Mouse (Mus musculus) hindbrain, embryonic 12.5 days (tissue): ENCODE measurements around the gene Ubxn10. TPM values are rescaled to one million over a fixed set of nuclear protein-coding genes. Genes with fewer than 3 reads are reported as not detected.

Source experiments
- ATAC-seq: fragments of 200-750 bp; cut with Nextera tagmentation; 2 replicates; pipeline ENCODE4 v1.8.0; 2017; ENCODE audit warnings: moderate TSS enrichment; ENCODE audit not compliant: low FRiP score
- H3K27ac ChIP-seq: fragments of 300-500 bp; sonication (generic); 2 replicates; pipeline ENCODE4 v1.5.1; 2016; ENCODE audit warnings: mild to moderate bottlenecking
- H3K27me3 ChIP-seq: fragments of 300-500 bp; sonication (generic); 2 replicates; pipeline ENCODE4 v1.6.1; 2016; ENCODE audit warnings: mild to moderate bottlenecking
- H3K36me3 ChIP-seq: fragments of 300-500 bp; sonication (generic); 2 replicates; pipeline ENCODE4 v1.6.1; 2016; ENCODE audit warnings: mild to moderate bottlenecking
- H3K4me1 ChIP-seq: fragments of 300-500 bp; sonication (generic); 2 replicates; pipeline ENCODE4 v1.6.1; 2016
- H3K4me2 ChIP-seq: fragments of 300-500 bp; sonication (generic); replicated peaks from 2 replicates; pipeline ENCODE4 v1.6.1; 2016; ENCODE audit warnings: mild to moderate bottlenecking
- H3K4me3 ChIP-seq: fragments of 300-500 bp; sonication (generic); 2 replicates; pipeline ENCODE4 v1.5.1; 2016; ENCODE audit warnings: mild to moderate bottlenecking
- H3K9ac ChIP-seq: fragments of 300-500 bp; sonication (generic); 2 replicates; pipeline ENCODE4 v1.6.1; 2016; ENCODE audit warnings: mild to moderate bottlenecking, moderate library complexity
- H3K9me3 ChIP-seq: fragments of 300-500 bp; sonication (generic); replicated peaks from 2 replicates; pipeline ENCODE4 v1.6.1; 2016; ENCODE audit warnings: mild to moderate bottlenecking
- WGBS: fragments of 180-500 bp; shearing (Covaris S2); methylation state at CpG from one replicate; pipeline ENCODE4 v1.1.7; 2016; 5-methylcytosine and 5-hydroxymethylcytosine counted together
- polyA plus RNA-seq: library from polyadenylated mRNA; unstranded; fragments of >200 nt; fragmentation: Nextera tagmentation; extraction: Ambion mirVana; gene quantifications from 2 replicates; pipeline ENCODE4 v1.2.1, GENCODE M21; 2016

Gene Ubxn10
- polyA plus RNA-seq, 1 experiment from 2014 or later, result 3.8 TPM

- Histone ChIP-seq H3K27ac (0 out of 2 replicates have a peak overlapping the region, but pooled peaks have one; percentile 2), H3K4me3 (no peak overlapping the region), H3K9me3 (no peaks in the 10 kb centered on the region), H3K27me3 (no peaks in the 10 kb centered on the region), H3K4me1 (peaks cover 30% of the 10 kb centered on the region), H3K9ac (no peak overlapping the region), H3K36me3 (no peaks in the 10 kb centered on the region), H3K4me2 (peak overlapping the region; percentile 58; the same call in 1 of the 2 replicates)
- ATAC-seq, result no peak
- 79% methylated on average over 5 of the region's 5 CpGs for WGBS
These were observed 11.2 kb downstream of the Ubxn10 start for GRCm38 (mm10) chr4:138725751-138726150.

- Histone ChIP-seq H3K9me3 (no peaks in the 10 kb centered on the region), H3K27me3 (no peaks in the 10 kb centered on the region), H3K4me1 (peaks cover 30% of the 10 kb centered on the region), H3K4me3 (peak overlapping the region; percentile 32), H3K36me3 (no peaks in the 10 kb centered on the region), H3K4me2 (peak overlapping the region; percentile 58), H3K27ac (peak overlapping the region; percentile 8; the same call in 1 of the 2 replicates), H3K9ac (peak overlapping the region; percentile 50; the same call in 1 of the 2 replicates)
- ATAC-seq, result peak; percentile 79
- 9% methylated on average over 13 of the region's 13 CpGs for WGBS
These were observed 11.9 kb downstream of the Ubxn10 start for GRCm38 (mm10) chr4:138725127-138725461.

- H3K4me2 ChIP-seq, result peak within 1 kb of the TSS; percentile 58
- ATAC-seq, result no peak
- no peaks in the 10 kb centered on the region for H3K27me3 ChIP-seq
- peak within 1 kb of the TSS; percentile 8 for H3K27ac ChIP-seq
- WGBS, result 55% methylated on average over 18 of the region's 18 CpGs
- H3K4me1 ChIP-seq, result peaks cover 27% of the 10 kb centered on the region
- no peaks in the 10 kb centered on the region for H3K9me3 ChIP-seq
- H3K9ac ChIP-seq, result peak within 1 kb of the TSS; percentile 50; the same call in 1 of the 2 replicates
- H3K36me3 ChIP-seq, result no peaks in the 10 kb centered on the region
- peak within 1 kb of the TSS; percentile 32 for H3K4me3 ChIP-seq
These were observed 12.4 kb downstream of the Ubxn10 start, which contains the start of gene Pla2g2c for GRCm38 (mm10) chr4:138724354-138725126. Gene Pla2g2c (plus strand): TSS chr4:138724792.

GRCm38 (mm10) chr4:138723493-138724281, 13.3 kb downstream of the Ubxn10 start:
- Histone ChIP-seq H3K27me3 (no peaks in the 10 kb centered on the region), H3K4me3 (no peak overlapping the region), H3K36me3 (no peaks in the 10 kb centered on the region), H3K4me1 (peaks cover 23% of the 10 kb centered on the region), H3K9ac (no peak overlapping the region), H3K4me2 (no peak overlapping the region), H3K9me3 (no peaks in the 10 kb centered on the region), H3K27ac (no peak overlapping the region)
- no peak for ATAC-seq
- WGBS, result 68% methylated on average over 15 of the region's 15 CpGs

GRCm38 (mm10) chr4:138719264-138719596, 17.7 kb downstream of the Ubxn10 start:
- Histone ChIP-seq H3K4me2 (no peak overlapping the region), H3K4me1 (peaks cover 5% of the 10 kb centered on the region; the same call in 1 of the 2 replicates), H3K27ac (no peak overlapping the region), H3K36me3 (no peaks in the 10 kb centered on the region), H3K4me3 (no peak overlapping the region), H3K9me3 (no peaks in the 10 kb centered on the region), H3K27me3 (no peaks in the 10 kb centered on the region), H3K9ac (no peak overlapping the region)
- no peak for ATAC-seq
- 75% methylated on average over 5 of the region's 5 CpGs for WGBS

- 84% methylated on average over 5 of the region's 5 CpGs for WGBS
- H3K9me3 ChIP-seq, result no peaks in the 10 kb centered on the region
These were observed 18.2 kb downstream of the Ubxn10 start for GRCm38 (mm10) chr4:138718586-138719263.

GRCm38 (mm10) chr4:138716697-138717096, 20.3 kb downstream of the Ubxn10 start:
- Histone ChIP-seq H3K9ac (no peak overlapping the region), H3K4me1 (no peaks in the 10 kb centered on the region), H3K27me3 (no peaks in the 10 kb centered on the region), H3K27ac (no peak overlapping the region), H3K9me3 (no peaks in the 10 kb centered on the region), H3K4me3 (no peak overlapping the region), H3K36me3 (no peaks in the 10 kb centered on the region), H3K4me2 (no peak overlapping the region)
- 90% methylated on average over 9 of the region's 9 CpGs for WGBS
- ATAC-seq, result no peak

More at GRCm38 (mm10) chr4:138718586-138719263, 18.2 kb downstream of the Ubxn10 start:
- no peaks in the 10 kb centered on the region for H3K36me3 ChIP-seq
- H3K27me3 ChIP-seq, result no peaks in the 10 kb centered on the region
- no peak overlapping the region for H3K4me3 ChIP-seq
- no peak overlapping the region for H3K4me2 ChIP-seq
- peaks cover under 1% of the 10 kb centered on the region; the same call in 1 of the 2 replicates for H3K4me1 ChIP-seq
- no peak overlapping the region for H3K9ac ChIP-seq
- ATAC-seq, result no peak
- no peak overlapping the region for H3K27ac ChIP-seq

- Histone ChIP-seq H3K9ac (no peak overlapping the region), H3K36me3 (no peaks in the 10 kb centered on the region), H3K4me2 (no peak overlapping the region), H3K27ac (no peak overlapping the region), H3K9me3 (no peaks in the 10 kb centered on the region), H3K4me3 (no peak overlapping the region), H3K4me1 (peaks cover 7% of the 10 kb centered on the region; the same call in 1 of the 2 replicates), H3K27me3 (no peaks in the 10 kb centered on the region)
- WGBS, result 94% methylated on average over 1 of the region's 1 CpGs
- ATAC-seq, result no peak
These were observed 22.8 kb downstream of the Ubxn10 start for GRCm38 (mm10) chr4:138714186-138714585.

GRCm38 (mm10) chr4:138712621-138713020, 24.3 kb downstream of the Ubxn10 start:
- no peak for ATAC-seq
- peaks cover 7% of the 10 kb centered on the region; the same call in 1 of the 2 replicates for H3K4me1 ChIP-seq
- whole genome bisulfite sequencing, result 78% methylated on average over 8 of the region's 8 CpGs
- H3K36me3 ChIP-seq, result no peaks in the 10 kb centered on the region
- no peak overlapping the region for H3K4me2 ChIP-seq
- H3K9me3 ChIP-seq, result no peaks in the 10 kb centered on the region
- no peak overlapping the region for H3K9ac ChIP-seq
- no peak overlapping the region for H3K4me3 ChIP-seq
- H3K27ac ChIP-seq, result no peak overlapping the region
- H3K27me3 ChIP-seq, result no peaks in the 10 kb centered on the region

- 83% methylated on average over 11 of the region's 11 CpGs for WGBS
- no peak overlapping the region for H3K4me3 ChIP-seq
- no peak for ATAC-seq
- H3K36me3 ChIP-seq, result no peaks in the 10 kb centered on the region
- peaks cover 2% of the 10 kb centered on the region; the same call in 1 of the 2 replicates for H3K27me3 ChIP-seq
- H3K9me3 ChIP-seq, result no peaks in the 10 kb centered on the region
- no peak overlapping the region for H3K9ac ChIP-seq
- H3K4me2 ChIP-seq, result no peak overlapping the region
- H3K27ac ChIP-seq, result no peak overlapping the region
- peaks cover 7% of the 10 kb centered on the region; the same call in 1 of the 2 replicates for H3K4me1 ChIP-seq
These were observed 24.9 kb downstream of the Ubxn10 start for GRCm38 (mm10) chr4:138712096-138712495.

GRCm38 (mm10) chr4:138711051-138711820, 25.7 kb downstream of the Ubxn10 start:
- 73% methylated on average over 17 of the region's 17 CpGs for WGBS
- H3K27ac ChIP-seq, result no peak overlapping the region

More at GRCm38 (mm10) chr4:138711051-138711820, 25.7 kb downstream of the Ubxn10 start:
- Histone ChIP-seq H3K36me3 (no peaks in the 10 kb centered on the region), H3K4me1 (peaks cover 7% of the 10 kb centered on the region; the same call in 1 of the 2 replicates), H3K4me3 (no peak overlapping the region), H3K9ac (no peak overlapping the region), H3K9me3 (no peaks in the 10 kb centered on the region), H3K27me3 (peaks cover 3% of the 10 kb centered on the region; the same call in 1 of the 2 replicates), H3K4me2 (no peak overlapping the region)
- ATAC-seq, result no peak
